Mouse (Mus musculus) MEL (cell line): ENCODE results near the gene Sema3c. TPM values are rescaled to one million over a fixed set of nuclear protein-coding genes. Genes with fewer than 3 reads are reported as not detected.
A peak's percentile ranks its signal among the peaks of the same experiment; 100 is the strongest.

Source experiments
- DNase-seq: peaks from one replicate; pipeline ENCODE4 v3.0.0; 2011; ENCODE audit warnings: low read depth, low spot score
- H3K27ac ChIP-seq: 2 replicates; pipeline ENCODE4 v1.5.1; 2012; ENCODE audit warnings: low read depth, mild to moderate bottlenecking, control low read depth, low read length, moderate library complexity; ENCODE audit not compliant: control insufficient read depth
- H3K27me3 ChIP-seq, 2 experiments: fragments of 150-350 bp in 1 of 2; sonication (generic) in 1 of 2; 2 replicates each; pipeline ENCODE4 v1.6.1; 2012; ENCODE audit warnings: low read length in 2 of 2, mild to moderate bottlenecking in 2 of 2, improper control_type of control experiment in 1 of 2, moderate library complexity in 1 of 2; ENCODE audit not compliant: insufficient read depth in 2 of 2, control insufficient read depth in 1 of 2
- H3K36me3 ChIP-seq, 2 experiments: 2 replicates each; pipeline ENCODE4 v1.6.1; 2012 to 2014; ENCODE audit warnings: low read length in 2 of 2, improper control_type of control experiment in 1 of 2, inconsistent platforms in 1 of 2, mild to moderate bottlenecking in 1 of 2; ENCODE audit not compliant: insufficient read depth in 2 of 2, control insufficient read depth in 1 of 2
- H3K4me1 ChIP-seq, 2 experiments: fragments of 150-350 bp in 1 of 2; sonication (generic) in 1 of 2; 2 replicates each; pipeline ENCODE4 v1.6.1; 2012; ENCODE audit warnings: low read length in 2 of 2, improper control_type of control experiment in 1 of 2, mild to moderate bottlenecking in 1 of 2; ENCODE audit not compliant: insufficient read depth in 2 of 2, control insufficient read depth in 1 of 2
- H3K4me3 ChIP-seq, 2 experiments: fragments of 150-350 bp in 1 of 2; sonication (generic) in 1 of 2; 2 replicates each; pipeline ENCODE4 v1.5.1; 2012; ENCODE audit warnings: low read depth in 2 of 2, low read length in 2 of 2, mild to moderate bottlenecking in 2 of 2, moderate library complexity in 2 of 2, control low read depth in 1 of 2, improper control_type of control experiment in 1 of 2; ENCODE audit not compliant: control insufficient read depth in 1 of 2, insufficient read depth in 1 of 2
- H3K79me2 ChIP-seq: 2 replicates; pipeline ENCODE4 v1.6.1; 2012; ENCODE audit warnings: mild to moderate bottlenecking, low read length, moderate library complexity; ENCODE audit not compliant: control insufficient read depth, poor library complexity, insufficient read depth
- H3K9ac ChIP-seq: 2 replicates; pipeline ENCODE4 v1.6.1; 2012; ENCODE audit warnings: low read depth, mild to moderate bottlenecking, control low read depth, low read length, moderate library complexity; ENCODE audit not compliant: control insufficient read depth, poor library complexity, severe bottlenecking
- H3K9me3 ChIP-seq: fragments of 150-350 bp; sonication (generic); replicated peaks from 2 replicates; pipeline ENCODE4 v1.6.1; 2012; ENCODE audit warnings: mild to moderate bottlenecking, low read length, improper control_type of control experiment, moderate library complexity; ENCODE audit not compliant: insufficient read depth
- EP300 ChIP-seq, 2 experiments: IDR thresholded peaks; 2 replicates each; pipeline ENCODE4 v1.6.1; 2011; ENCODE audit warnings: improper control_type of control experiment in 2 of 2, low read length in 2 of 2, low read depth in 1 of 2, mild to moderate bottlenecking in 1 of 2
- ETS1 ChIP-seq: IDR thresholded peaks from 2 replicates; pipeline ENCODE4 v1.6.1; 2012; ENCODE audit warnings: low read depth, mild to moderate bottlenecking, inconsistent platforms, low read length, improper control_type of control experiment, moderate library complexity
- GATA1 ChIP-seq: IDR thresholded peaks from 2 replicates; pipeline ENCODE4 v1.6.1; 2011; ENCODE audit warnings: low read depth, low read length, improper control_type of control experiment
- KAT2A ChIP-seq: conservative IDR thresholded peaks from 2 replicates; pipeline ENCODE4 v1.6.1; 2012; ENCODE audit warnings: low read depth, low read length, improper control_type of control experiment, inconsistent platforms
- MAFK ChIP-seq: IDR thresholded peaks from 2 replicates; pipeline ENCODE4 v1.6.1; 2011; ENCODE audit warnings: low read depth, mild to moderate bottlenecking, low read length, improper control_type of control experiment, borderline replicate concordance
- MAZ ChIP-seq: IDR thresholded peaks from 2 replicates; pipeline ENCODE4 v1.6.1; 2012; ENCODE audit warnings: low read depth, mild to moderate bottlenecking, inconsistent platforms, low read length, improper control_type of control experiment
- MEF2A ChIP-seq: IDR thresholded peaks from 2 replicates; pipeline ENCODE4 v1.6.1; 2014; ENCODE audit warnings: low read depth, mild to moderate bottlenecking, inconsistent platforms, low read length, improper control_type of control experiment; ENCODE audit not compliant: poor library complexity, insufficient replicate concordance, severe bottlenecking; ENCODE audit errors: extremely low read depth
- NELFE ChIP-seq: IDR thresholded peaks from 2 replicates; pipeline ENCODE4 v1.6.1; 2011; ENCODE audit warnings: low read depth, low read length, improper control_type of control experiment
- TCF12 ChIP-seq: IDR thresholded peaks from 2 replicates; pipeline ENCODE4 v1.6.1; 2014; ENCODE audit warnings: low read depth, mild to moderate bottlenecking, inconsistent platforms, low read length, improper control_type of control experiment, moderate library complexity
- ZC3H11A ChIP-seq: IDR thresholded peaks from 2 replicates; pipeline ENCODE4 v1.6.1; 2012; ENCODE audit warnings: low read depth, mild to moderate bottlenecking, inconsistent platforms, low read length, improper control_type of control experiment
- polyA plus RNA-seq, 2 experiments: library from polyadenylated mRNA; stranded (reverse) in 1 of 2; unstranded in 1 of 2; fragments of >175 nt in 1 of 2; fragments of >200 nt in 1 of 2; gene quantifications; 2 replicates each; pipeline versions ENCODE4 v1.2.1 to v1.2.4; 2012; ENCODE audit warnings: low replicate concordance in 2 of 2, low read depth in 1 of 2; ENCODE audit not compliant: insufficient read length in 2 of 2, insufficient read depth in 1 of 2, missing spikeins in 1 of 2
- total RNA-seq: library from RNA; depleted of rRNA; stranded (reverse); fragments of 300-350 nt; gene quantifications from 2 replicates; pipeline ENCODE4 v1.2.3, GENCODE M21; 2012; rRNA removed

Sema3c gene
- total and polyA plus RNA-seq, 3 experiments, result not detected

- no peak overlapping the region for H3K9ac ChIP-seq
- H3K36me3 ChIP-seq, result no peaks in the 10 kb centered on the region
- H3K4me1 ChIP-seq, result no peaks in the 10 kb centered on the region; a peak in 1 of 4 replicates
- H3K27me3 ChIP-seq, result no peaks in the 10 kb centered on the region
- TF ChIP-seq MAFK, result no peak
- TF ChIP-seq TCF12, result peak; percentile 47; the same call in 1 of the 2 replicates
- TF ChIP-seq EP300 (IDR thresholded peaks at IDR 0.05; ENCODE audit: low read depth in 1 of 2, low read length in 2 of 2), result peak in 1 of 2 experiments; percentile 64; a peak in 2 of 4 replicates
- 0 out of 2 replicates have a peak, but pooled peaks have one; percentile 34 for TF ChIP-seq ETS1
- TF ChIP-seq GATA1, result peak; percentile 32; the same call in 1 of the 2 replicates
- TF ChIP-seq, all 39 proteins: peak for 4
- no peak overlapping the region for H3K4me3 ChIP-seq
- DNase-seq, result peak; percentile 48
- no peaks in the 10 kb centered on the region for H3K9me3 ChIP-seq
- H3K79me2 ChIP-seq, result no peaks in the 10 kb centered on the region
- H3K27ac ChIP-seq, result no peak overlapping the region
Measured at GRCm38 (mm10) chr5:17770328-17770727, 196.2 kb downstream of the Sema3c start.

DNA sequence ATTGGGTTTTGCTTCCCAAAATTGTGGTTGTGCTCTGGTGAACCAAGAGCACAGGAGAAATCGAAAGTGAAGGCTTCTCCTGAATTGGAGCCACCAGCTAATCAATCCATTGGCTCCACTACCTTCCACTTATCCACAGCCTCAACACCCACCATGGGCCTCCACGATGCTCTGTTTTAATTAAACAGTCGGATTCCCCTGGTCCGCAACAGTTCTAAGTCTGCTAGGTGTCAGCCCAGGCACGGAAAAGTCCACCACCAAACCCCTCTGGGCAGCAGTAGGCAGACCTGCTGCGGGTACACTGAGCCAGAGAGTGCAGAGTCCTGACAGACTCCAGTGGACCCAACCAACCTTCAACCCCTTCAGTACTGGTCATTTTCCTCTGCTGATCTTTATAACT, 202.5 kb downstream of the Sema3c start:
- no peak overlapping the region for H3K9ac ChIP-seq
- peak overlapping the region in 1 of 2 experiments; percentile 22; a peak in 1 of 4 replicates for H3K4me3 ChIP-seq
- no peaks in the 10 kb centered on the region for H3K79me2 ChIP-seq
- H3K36me3 ChIP-seq, result no peaks in the 10 kb centered on the region
- H3K27me3 ChIP-seq, result no peaks in the 10 kb centered on the region
- TF ChIP-seq ZC3H11A (no peak), NELFE (no peak), MEF2A (no peak), MAZ (no peak), KAT2A (no peak)
- no peaks in the 10 kb centered on the region for H3K4me1 ChIP-seq
- DNase-seq, result peak; percentile 84
- no peaks in the 10 kb centered on the region for H3K9me3 ChIP-seq
- no peak overlapping the region for H3K27ac ChIP-seq

Other genes with a start within 250 kb of the Sema3c start
- not detected in 2 replicates for gene Speer4f2, start 201.1 kb upstream of the Sema3c start, total RNA-seq
- not detected for gene Speer4f2, start 201.1 kb upstream of the Sema3c start, polyA plus RNA-seq
- gene Speer4f1, start 98.2 kb upstream of the Sema3c start, total RNA-seq, result not detected in 2 replicates
- not detected for gene Speer4f1, start 98.2 kb upstream of the Sema3c start, polyA plus RNA-seq